Mouse (Mus musculus): ENCODE data around the gene Tuba3a. TPM values are rescaled to one million over a fixed set of nuclear protein-coding genes. Genes with fewer than 3 reads are reported as not detected.
A peak's percentile ranks its signal among the peaks of the same experiment; 100 is the strongest.
"Not testable (repeated sequence)": the region's sequence is repeated elsewhere in the genome, so short reads cannot be mapped to it uniquely, and the experiment has no call there.

Gene Tuba3a
- polyA plus RNA-seq, 2 experiments from 2014 or later = 1.3 to 1.8 TPM

GRCm38 (mm10) chr6:125305465-125305864 is 19.6 kb upstream of the Tuba3a start:
- no peak for ATAC-seq

- not testable (repeated sequence) for ATAC-seq
These were observed 18.6 kb upstream of the Tuba3a start for GRCm38 (mm10) chr6:125304408-125304807.

- no peak for ATAC-seq
These were observed 17.4 kb upstream of the Tuba3a start for GRCm38 (mm10) chr6:125303242-125303641.

GRCm38 (mm10) chr6:125302231-125302982 is 16.6 kb upstream of the Tuba3a start:
- ATAC-seq = no peak

GRCm38 (mm10) chr6:125300982-125301381 is 15.1 kb upstream of the Tuba3a start:
- no peak for ATAC-seq

GRCm38 (mm10) chr6:125297149-125297820 is 11.4 kb upstream of the Tuba3a start:
- ATAC-seq = no peak

GRCm38 (mm10) chr6:125294049-125294448 is 8.2 kb upstream of the Tuba3a start:
- no peak for ATAC-seq

GRCm38 (mm10) chr6:125292256-125292655 is 6.4 kb upstream of the Tuba3a start:
- ATAC-seq = no peak

- ATAC-seq = no peak
These were observed 5.5 kb upstream of the Tuba3a start for GRCm38 (mm10) chr6:125291329-125291728.

GRCm38 (mm10) chr6:125288730-125289129 is 2.9 kb upstream of the Tuba3a start:
- no peak for ATAC-seq

GRCm38 (mm10) chr6:125286944-125287343 is 1.1 kb upstream of the Tuba3a start:
- no peak for ATAC-seq

GRCm38 (mm10) chr6:125284751-125285150 is 1.1 kb downstream of the Tuba3a start:
- ATAC-seq = no peak

GRCm38 (mm10) chr6:125284250-125284649 is 1.6 kb downstream of the Tuba3a start:
- ATAC-seq = no peak

- not testable (repeated sequence) for ATAC-seq
These were observed 3.1 kb downstream of the Tuba3a start for GRCm38 (mm10) chr6:125282721-125283120.

- no peak for ATAC-seq
These were observed 6.1 kb downstream of the Tuba3a start for GRCm38 (mm10) chr6:125279729-125280128.

- ATAC-seq = no peak
These were observed 10.8 kb downstream of the Tuba3a start for GRCm38 (mm10) chr6:125274841-125275563.

- ATAC-seq = no peak
These were observed 13.5 kb downstream of the Tuba3a start for GRCm38 (mm10) chr6:125272228-125272785.

- peak; percentile 76 for ATAC-seq
These were observed 14.2 kb downstream of the Tuba3a start for GRCm38 (mm10) chr6:125271455-125272227.

GRCm38 (mm10) chr6:125268799-125269198 is 17.0 kb downstream of the Tuba3a start:
- no peak for ATAC-seq

GRCm38 (mm10) chr6:125267469-125267868 is 18.4 kb downstream of the Tuba3a start:
- no peak for ATAC-seq

- ATAC-seq = not testable (repeated sequence)
These were observed 19.2 kb downstream of the Tuba3a start for GRCm38 (mm10) chr6:125266600-125266999.

GRCm38 (mm10) chr6:125266091-125266490 is 19.8 kb downstream of the Tuba3a start:
- ATAC-seq = peak; percentile 8
